Mouse (Mus musculus) MEL (cell line): ENCODE measurements around the gene Fgfr2. TPM values are rescaled to one million over a fixed set of nuclear protein-coding genes. Genes with fewer than 3 reads are reported as not detected.

Source experiments
- DNase-seq: peaks from one replicate; pipeline ENCODE4 v3.0.0; 2011; ENCODE audit warnings: low read depth, low spot score
- H3K27ac ChIP-seq: 2 replicates; pipeline ENCODE4 v1.5.1; 2012; ENCODE audit warnings: low read depth, mild to moderate bottlenecking, control low read depth, low read length, moderate library complexity; ENCODE audit not compliant: control insufficient read depth
- H3K27me3 ChIP-seq, 2 experiments: fragments of 150-350 bp in 1 of 2; sonication (generic) in 1 of 2; 2 replicates each; pipeline ENCODE4 v1.6.1; 2012; ENCODE audit warnings: low read length in 2 of 2, mild to moderate bottlenecking in 2 of 2, improper control_type of control experiment in 1 of 2, moderate library complexity in 1 of 2; ENCODE audit not compliant: insufficient read depth in 2 of 2, control insufficient read depth in 1 of 2
- H3K36me3 ChIP-seq, 2 experiments: 2 replicates each; pipeline ENCODE4 v1.6.1; 2012 to 2014; ENCODE audit warnings: low read length in 2 of 2, improper control_type of control experiment in 1 of 2, inconsistent platforms in 1 of 2, mild to moderate bottlenecking in 1 of 2; ENCODE audit not compliant: insufficient read depth in 2 of 2, control insufficient read depth in 1 of 2
- H3K4me1 ChIP-seq, 2 experiments: fragments of 150-350 bp in 1 of 2; sonication (generic) in 1 of 2; 2 replicates each; pipeline ENCODE4 v1.6.1; 2012; ENCODE audit warnings: low read length in 2 of 2, improper control_type of control experiment in 1 of 2, mild to moderate bottlenecking in 1 of 2; ENCODE audit not compliant: insufficient read depth in 2 of 2, control insufficient read depth in 1 of 2
- H3K4me3 ChIP-seq, 2 experiments: fragments of 150-350 bp in 1 of 2; sonication (generic) in 1 of 2; 2 replicates each; pipeline ENCODE4 v1.5.1; 2012; ENCODE audit warnings: low read depth in 2 of 2, low read length in 2 of 2, mild to moderate bottlenecking in 2 of 2, moderate library complexity in 2 of 2, control low read depth in 1 of 2, improper control_type of control experiment in 1 of 2; ENCODE audit not compliant: control insufficient read depth in 1 of 2, insufficient read depth in 1 of 2
- H3K79me2 ChIP-seq: 2 replicates; pipeline ENCODE4 v1.6.1; 2012; ENCODE audit warnings: mild to moderate bottlenecking, low read length, moderate library complexity; ENCODE audit not compliant: control insufficient read depth, poor library complexity, insufficient read depth
- H3K9ac ChIP-seq: 2 replicates; pipeline ENCODE4 v1.6.1; 2012; ENCODE audit warnings: low read depth, mild to moderate bottlenecking, control low read depth, low read length, moderate library complexity; ENCODE audit not compliant: control insufficient read depth, poor library complexity, severe bottlenecking
- H3K9me3 ChIP-seq: fragments of 150-350 bp; sonication (generic); replicated peaks from 2 replicates; pipeline ENCODE4 v1.6.1; 2012; ENCODE audit warnings: mild to moderate bottlenecking, low read length, improper control_type of control experiment, moderate library complexity; ENCODE audit not compliant: insufficient read depth
- CHD2 ChIP-seq: IDR thresholded peaks from 2 replicates; pipeline ENCODE4 v1.6.1; 2011; ENCODE audit warnings: low read length, improper control_type of control experiment
- EP300 ChIP-seq, 2 experiments: IDR thresholded peaks; 2 replicates each; pipeline ENCODE4 v1.6.1; 2011; ENCODE audit warnings: improper control_type of control experiment in 2 of 2, low read length in 2 of 2, low read depth in 1 of 2, mild to moderate bottlenecking in 1 of 2
- ETS1 ChIP-seq: IDR thresholded peaks from 2 replicates; pipeline ENCODE4 v1.6.1; 2012; ENCODE audit warnings: low read depth, mild to moderate bottlenecking, inconsistent platforms, low read length, improper control_type of control experiment, moderate library complexity
- GABPA ChIP-seq: IDR thresholded peaks from 2 replicates; pipeline ENCODE4 v1.6.1; 2012; ENCODE audit warnings: low read depth, mild to moderate bottlenecking, inconsistent platforms, low read length, improper control_type of control experiment, moderate library complexity
- JUND ChIP-seq: IDR thresholded peaks from 2 replicates; pipeline ENCODE4 v1.6.1; 2011; ENCODE audit warnings: low read depth, mild to moderate bottlenecking, improper control_type of control experiment, low read length
- KAT2A ChIP-seq: conservative IDR thresholded peaks from 2 replicates; pipeline ENCODE4 v1.6.1; 2012; ENCODE audit warnings: low read depth, low read length, improper control_type of control experiment, inconsistent platforms
- MEF2A ChIP-seq: IDR thresholded peaks from 2 replicates; pipeline ENCODE4 v1.6.1; 2014; ENCODE audit warnings: low read depth, mild to moderate bottlenecking, inconsistent platforms, low read length, improper control_type of control experiment; ENCODE audit not compliant: poor library complexity, insufficient replicate concordance, severe bottlenecking; ENCODE audit errors: extremely low read depth
- MXI1 ChIP-seq: IDR thresholded peaks from 2 replicates; pipeline ENCODE4 v1.6.1; 2011; ENCODE audit warnings: mild to moderate bottlenecking, low read depth, low read length, improper control_type of control experiment
- MYB ChIP-seq: IDR thresholded peaks from 2 replicates; pipeline ENCODE4 v1.6.1; 2011; ENCODE audit warnings: mild to moderate bottlenecking, low read depth, low read length, improper control_type of control experiment
- MYC ChIP-seq: IDR thresholded peaks from 2 replicates; pipeline ENCODE4 v1.6.1; 2011; ENCODE audit warnings: low read depth, mild to moderate bottlenecking, low read length, improper control_type of control experiment, moderate library complexity
- NELFE ChIP-seq: IDR thresholded peaks from 2 replicates; pipeline ENCODE4 v1.6.1; 2011; ENCODE audit warnings: low read depth, low read length, improper control_type of control experiment
- POLR2A ChIP-seq, 2 experiments: IDR thresholded peaks; 2 replicates each; pipeline ENCODE4 v1.6.1; 2011 to 2012; ENCODE audit warnings: low read length in 2 of 2, mild to moderate bottlenecking in 2 of 2, control low read depth in 1 of 2, improper control_type of control experiment in 1 of 2, low read depth in 1 of 2, moderate library complexity in 1 of 2; ENCODE audit not compliant: control insufficient read depth in 1 of 2, insufficient read depth in 1 of 2, poor library complexity in 1 of 2
- POLR2AphosphoS5 ChIP-seq: IDR thresholded peaks from 2 replicates; pipeline ENCODE4 v1.6.1; 2012; ENCODE audit warnings: low read depth, borderline replicate concordance, mild to moderate bottlenecking, inconsistent platforms, low read length, moderate library complexity, mixed read lengths
- RAD21 ChIP-seq: IDR thresholded peaks from 2 replicates; pipeline ENCODE4 v1.6.1; 2011; ENCODE audit warnings: mild to moderate bottlenecking, low read depth, low read length, improper control_type of control experiment
- RCOR1 ChIP-seq: IDR thresholded peaks from 2 replicates; pipeline ENCODE4 v1.6.1; 2012; ENCODE audit warnings: low read depth, mild to moderate bottlenecking, inconsistent platforms, low read length, improper control_type of control experiment
- SIN3A ChIP-seq: IDR thresholded peaks from 2 replicates; pipeline ENCODE4 v1.6.1; 2012; ENCODE audit warnings: low read length, improper control_type of control experiment, inconsistent platforms
- SMC3 ChIP-seq: IDR thresholded peaks from 2 replicates; pipeline ENCODE4 v1.6.1; 2011; ENCODE audit warnings: low read depth, low read length, improper control_type of control experiment
- TBP ChIP-seq: IDR thresholded peaks from 2 replicates; pipeline ENCODE4 v1.8.0; 2011; ENCODE audit warnings: low read depth, low read length, improper control_type of control experiment
- UBTF ChIP-seq: IDR thresholded peaks from 2 replicates; pipeline ENCODE4 v1.6.1; 2012; ENCODE audit warnings: low read depth, mild to moderate bottlenecking, inconsistent platforms, low read length, improper control_type of control experiment, moderate library complexity, borderline replicate concordance; ENCODE audit not compliant: insufficient read depth
- USF1 ChIP-seq: IDR thresholded peaks from 2 replicates; pipeline ENCODE4 v1.6.1; 2014; ENCODE audit warnings: low read depth, mild to moderate bottlenecking, inconsistent platforms, low read length, improper control_type of control experiment, moderate library complexity
- USF2 ChIP-seq, 2 experiments: IDR thresholded peaks; 2 replicates each; pipeline ENCODE4 v1.6.1; 2011 to 2012; ENCODE audit warnings: improper control_type of control experiment in 2 of 2, low read length in 2 of 2, borderline replicate concordance in 1 of 2, inconsistent platforms in 1 of 2, low read depth in 1 of 2, mild to moderate bottlenecking in 1 of 2; ENCODE audit not compliant: insufficient read depth in 1 of 2
- ZKSCAN1 ChIP-seq: IDR thresholded peaks from 2 replicates; pipeline ENCODE4 v1.6.1; 2012; ENCODE audit warnings: low read depth, mild to moderate bottlenecking, inconsistent platforms, low read length, improper control_type of control experiment, moderate library complexity
- ZMIZ1 ChIP-seq: IDR thresholded peaks from 2 replicates; pipeline ENCODE4 v1.6.1; 2012; ENCODE audit warnings: low read depth, mild to moderate bottlenecking, inconsistent platforms, low read length, improper control_type of control experiment, moderate library complexity
- ZNF384 ChIP-seq: IDR thresholded peaks from 2 replicates; pipeline ENCODE4 v1.6.1; 2012; ENCODE audit warnings: low read depth, mild to moderate bottlenecking, inconsistent platforms, low read length, improper control_type of control experiment
- polyA plus RNA-seq, 2 experiments: library from polyadenylated mRNA; stranded (reverse) in 1 of 2; unstranded in 1 of 2; fragments of >175 nt in 1 of 2; fragments of >200 nt in 1 of 2; gene quantifications; 2 replicates each; pipeline versions ENCODE4 v1.2.1 to v1.2.4; 2012; ENCODE audit warnings: low replicate concordance in 2 of 2, low read depth in 1 of 2; ENCODE audit not compliant: insufficient read length in 2 of 2, insufficient read depth in 1 of 2, missing spikeins in 1 of 2
- total RNA-seq: library from RNA; depleted of rRNA; stranded (reverse); fragments of 300-350 nt; gene quantifications from 2 replicates; pipeline ENCODE4 v1.2.3, GENCODE M21; 2012

Gene Fgfr2
- total and polyA plus RNA-seq, 3 experiments, result not detected

GRCm38 (mm10) chr7:131465735-131466134, 1657.4 kb downstream of the Fgfr2 start:
- no peak for TF ChIP-seq ZNF384
- no peak for TF ChIP-seq TBP
- TF ChIP-seq UBTF, result no peak
- no peak for TF ChIP-seq KAT2A
- TF ChIP-seq MEF2A, result no peak

GRCm38 (mm10) chr7:131465117-131465601, 1658.0 kb downstream of the Fgfr2 start:
- Histone ChIP-seq H3K79me2 (no peaks in the 10 kb centered on the region), H3K27me3 (peaks cover 0 to 3% of the 10 kb centered on the region in 2 experiments; a peak in 2 of 4 replicates), H3K9ac (no peak overlapping the region), H3K4me3 (no peak overlapping the region), H3K4me1 (no peaks in the 10 kb centered on the region), H3K36me3 (no peaks in the 10 kb centered on the region), H3K27ac (no peak overlapping the region), H3K9me3 (no peaks in the 10 kb centered on the region)
- DNase-seq, result no peak
- TF ChIP-seq SMC3, result no peak
- no peak for TF ChIP-seq EP300 (IDR thresholded peaks at IDR 0.05; ENCODE audit: low read depth in 1 of 2, low read length in 2 of 2)
- TF ChIP-seq NELFE, result no peak
- TF ChIP-seq CHD2, result no peak
- TF ChIP-seq USF1, result no peak
- no peak for TF ChIP-seq MXI1
- no peak for TF ChIP-seq ZMIZ1
- no peak for TF ChIP-seq USF2 (IDR thresholded peaks at IDR 0.05; ENCODE audit: borderline replicate concordance in 1 of 2, insufficient read depth in 1 of 2, low read depth in 1 of 2, low read length in 2 of 2)
- TF ChIP-seq SIN3A, result no peak
- no peak for TF ChIP-seq MYC
- no peak for TF ChIP-seq GABPA
- TF ChIP-seq RCOR1, result no peak
- no peak for TF ChIP-seq MYB
- no peak for TF ChIP-seq POLR2A (IDR thresholded peaks at IDR 0.05; ENCODE audit: control insufficient read depth in 1 of 2, insufficient read depth in 1 of 2, low read depth in 1 of 2, low read length in 2 of 2, poor library complexity in 1 of 2)
- TF ChIP-seq JUND, result no peak
- TF ChIP-seq ZKSCAN1, result no peak
- no peak for TF ChIP-seq ETS1
- no peak for TF ChIP-seq POLR2AphosphoS5
- TF ChIP-seq RAD21, result no peak

More at GRCm38 (mm10) chr7:131465735-131466134, 1657.4 kb downstream of the Fgfr2 start:
- no peaks in the 10 kb centered on the region for H3K9me3 ChIP-seq
- no peaks in the 10 kb centered on the region for H3K4me1 ChIP-seq
- H3K4me3 ChIP-seq, result no peak overlapping the region
- H3K27me3 ChIP-seq, result peaks cover 0 to 3% of the 10 kb centered on the region in 2 experiments; a peak in 2 of 4 replicates
- H3K9ac ChIP-seq, result no peak overlapping the region
- DNase-seq, result no peak
- H3K27ac ChIP-seq, result no peak overlapping the region
- no peaks in the 10 kb centered on the region for H3K79me2 ChIP-seq
- H3K36me3 ChIP-seq, result no peaks in the 10 kb centered on the region
